Mouse (Mus musculus): ENCODE data around the gene Ptprm.

Gene Ptprm

GRCm38 (mm10) chr17:67033547-67033946, 320.7 kb downstream of the Ptprm start:
- Histone ChIP-seq H3K36me3 (ENCODE audit: control insufficient read depth, insufficient read depth, low read length, poor library complexity, severe bottlenecking) (no peaks in the 10 kb centered on the region), H3K27me3 (ENCODE audit: control insufficient read depth, insufficient read depth, low read length, poor library complexity, severe bottlenecking) (no peaks in the 10 kb centered on the region)
- DNase-seq (ENCODE audit: low read depth, low spot score), result no peak

- H3K36me3 ChIP-seq (ENCODE audit: control insufficient read depth, insufficient read depth, low read length, poor library complexity, severe bottlenecking), result no peaks in the 10 kb centered on the region
- DNase-seq (ENCODE audit: low read depth, low spot score), result no peak
These were observed 322.2 kb downstream of the Ptprm start for GRCm38 (mm10) chr17:67032021-67032420.

GRCm38 (mm10) chr17:67031341-67031740, 322.9 kb downstream of the Ptprm start:
- H3K27me3 ChIP-seq (ENCODE audit: control insufficient read depth, insufficient read depth, low read length, poor library complexity, severe bottlenecking), result no peaks in the 10 kb centered on the region
- DNase-seq (ENCODE audit: low read depth, low spot score), result no peak
- H3K36me3 ChIP-seq (ENCODE audit: control insufficient read depth, insufficient read depth, low read length, poor library complexity, severe bottlenecking), result no peaks in the 10 kb centered on the region

More at GRCm38 (mm10) chr17:67032021-67032420, 322.2 kb downstream of the Ptprm start:
- no peaks in the 10 kb centered on the region for H3K27me3 ChIP-seq (ENCODE audit: control insufficient read depth, insufficient read depth, low read length, poor library complexity, severe bottlenecking)

GRCm38 (mm10) chr17:67027274-67027673, 327.0 kb downstream of the Ptprm start:
- no peaks in the 10 kb centered on the region for H3K27me3 ChIP-seq (ENCODE audit: control insufficient read depth, insufficient read depth, low read length, poor library complexity, severe bottlenecking)
- no peak for DNase-seq (ENCODE audit: low read depth, low spot score)
- H3K36me3 ChIP-seq (ENCODE audit: control insufficient read depth, insufficient read depth, low read length, poor library complexity, severe bottlenecking), result no peaks in the 10 kb centered on the region

- DNase-seq (ENCODE audit: low read depth, low spot score), result no peak
- Histone ChIP-seq H3K27me3 (ENCODE audit: control insufficient read depth, insufficient read depth, low read length, poor library complexity, severe bottlenecking) (no peaks in the 10 kb centered on the region), H3K36me3 (ENCODE audit: control insufficient read depth, insufficient read depth, low read length, poor library complexity, severe bottlenecking) (no peaks in the 10 kb centered on the region)
These were observed 337.8 kb downstream of the Ptprm start for GRCm38 (mm10) chr17:67016501-67016900.

- no peak for DNase-seq (ENCODE audit: low read depth, low spot score)
- H3K36me3 ChIP-seq (ENCODE audit: control insufficient read depth, insufficient read depth, low read length, poor library complexity, severe bottlenecking), result no peaks in the 10 kb centered on the region
- no peaks in the 10 kb centered on the region for H3K27me3 ChIP-seq (ENCODE audit: control insufficient read depth, insufficient read depth, low read length, poor library complexity, severe bottlenecking)
These were observed 341.0 kb downstream of the Ptprm start for GRCm38 (mm10) chr17:67013217-67013616.

- no peaks in the 10 kb centered on the region for H3K36me3 ChIP-seq (ENCODE audit: control insufficient read depth, insufficient read depth, low read length, poor library complexity, severe bottlenecking)
- no peaks in the 10 kb centered on the region for H3K27me3 ChIP-seq (ENCODE audit: control insufficient read depth, insufficient read depth, low read length, poor library complexity, severe bottlenecking)
- DNase-seq (ENCODE audit: low read depth, low spot score), result no peak
These were observed 342.2 kb downstream of the Ptprm start for GRCm38 (mm10) chr17:67011836-67012583.

GRCm38 (mm10) chr17:67010136-67010535, 344.1 kb downstream of the Ptprm start:
- H3K27me3 ChIP-seq (ENCODE audit: control insufficient read depth, insufficient read depth, low read length, poor library complexity, severe bottlenecking), result no peaks in the 10 kb centered on the region
- DNase-seq (ENCODE audit: low read depth, low spot score), result no peak
- H3K36me3 ChIP-seq (ENCODE audit: control insufficient read depth, insufficient read depth, low read length, poor library complexity, severe bottlenecking), result no peaks in the 10 kb centered on the region

GRCm38 (mm10) chr17:67008137-67008536, 346.1 kb downstream of the Ptprm start:
- Histone ChIP-seq H3K36me3 (ENCODE audit: control insufficient read depth, insufficient read depth, low read length, poor library complexity, severe bottlenecking) (no peaks in the 10 kb centered on the region), H3K27me3 (ENCODE audit: control insufficient read depth, insufficient read depth, low read length, poor library complexity, severe bottlenecking) (no peaks in the 10 kb centered on the region)
- DNase-seq (ENCODE audit: low read depth, low spot score), result no peak

GRCm38 (mm10) chr17:67006740-67007385, 347.4 kb downstream of the Ptprm start:
- Histone ChIP-seq H3K27me3 (ENCODE audit: control insufficient read depth, insufficient read depth, low read length, poor library complexity, severe bottlenecking) (no peaks in the 10 kb centered on the region), H3K36me3 (ENCODE audit: control insufficient read depth, insufficient read depth, low read length, poor library complexity, severe bottlenecking) (no peaks in the 10 kb centered on the region)
- no peak for DNase-seq (ENCODE audit: low read depth, low spot score)

- Histone ChIP-seq H3K27me3 (ENCODE audit: control insufficient read depth, insufficient read depth, low read length, poor library complexity, severe bottlenecking) (no peaks in the 10 kb centered on the region), H3K36me3 (ENCODE audit: control insufficient read depth, insufficient read depth, low read length, poor library complexity, severe bottlenecking) (no peaks in the 10 kb centered on the region)
- DNase-seq (ENCODE audit: low read depth, low spot score), result no peak
These were observed 357.4 kb downstream of the Ptprm start for GRCm38 (mm10) chr17:66996882-66997281.

- Histone ChIP-seq H3K36me3 (ENCODE audit: control insufficient read depth, insufficient read depth, low read length, poor library complexity, severe bottlenecking) (no peaks in the 10 kb centered on the region), H3K27me3 (ENCODE audit: control insufficient read depth, insufficient read depth, low read length, poor library complexity, severe bottlenecking) (no peaks in the 10 kb centered on the region)
- DNase-seq (ENCODE audit: low read depth, low spot score), result no peak
These were observed 358.2 kb downstream of the Ptprm start for GRCm38 (mm10) chr17:66996016-66996415.

- H3K36me3 ChIP-seq (ENCODE audit: control insufficient read depth, insufficient read depth, low read length, poor library complexity, severe bottlenecking), result no peaks in the 10 kb centered on the region
- DNase-seq (ENCODE audit: low read depth, low spot score), result no peak
- H3K27me3 ChIP-seq (ENCODE audit: control insufficient read depth, insufficient read depth, low read length, poor library complexity, severe bottlenecking), result no peaks in the 10 kb centered on the region
These were observed 362.4 kb downstream of the Ptprm start for GRCm38 (mm10) chr17:66991815-66992214.

- H3K36me3 ChIP-seq (ENCODE audit: control insufficient read depth, insufficient read depth, low read length, poor library complexity, severe bottlenecking), result no peaks in the 10 kb centered on the region
- H3K27me3 ChIP-seq (ENCODE audit: control insufficient read depth, insufficient read depth, low read length, poor library complexity, severe bottlenecking), result no peaks in the 10 kb centered on the region
- no peak for DNase-seq (ENCODE audit: low read depth, low spot score)
These were observed 363.5 kb downstream of the Ptprm start for GRCm38 (mm10) chr17:66990761-66991160.

- no peaks in the 10 kb centered on the region for H3K36me3 ChIP-seq (ENCODE audit: control insufficient read depth, insufficient read depth, low read length, poor library complexity, severe bottlenecking)
- H3K27me3 ChIP-seq (ENCODE audit: control insufficient read depth, insufficient read depth, low read length, poor library complexity, severe bottlenecking), result no peaks in the 10 kb centered on the region
- no peak for DNase-seq (ENCODE audit: low read depth, low spot score)
These were observed 366.2 kb downstream of the Ptprm start for GRCm38 (mm10) chr17:66988014-66988413.

All from splenic B cell, adult 2 months (primary cell).